Mouse (Mus musculus) lung, postnatal 0 days (tissue): Measurements from ENCODE around the gene Tsc22d3.

Experiments
- CTCF ChIP-seq: IDR thresholded peaks from 2 replicates; pipeline ENCODE4 v1.5.1; 2016; ENCODE audit warnings: antibody characterized with exemption, mild to moderate bottlenecking
- EP300 ChIP-seq: IDR thresholded peaks from 2 replicates; pipeline ENCODE4 v1.6.1; 2016; ENCODE audit warnings: antibody characterized with exemption, mild to moderate bottlenecking, control low read depth

GRCm38 (mm10) chrX:140506436-140507180 is 93.9 kb downstream of the Tsc22d3 start:
- TF ChIP-seq CTCF (no peak), EP300 (no peak)
